ENCODE assay signal across 20 mouse cellular contexts in the genomic region with DNA sequence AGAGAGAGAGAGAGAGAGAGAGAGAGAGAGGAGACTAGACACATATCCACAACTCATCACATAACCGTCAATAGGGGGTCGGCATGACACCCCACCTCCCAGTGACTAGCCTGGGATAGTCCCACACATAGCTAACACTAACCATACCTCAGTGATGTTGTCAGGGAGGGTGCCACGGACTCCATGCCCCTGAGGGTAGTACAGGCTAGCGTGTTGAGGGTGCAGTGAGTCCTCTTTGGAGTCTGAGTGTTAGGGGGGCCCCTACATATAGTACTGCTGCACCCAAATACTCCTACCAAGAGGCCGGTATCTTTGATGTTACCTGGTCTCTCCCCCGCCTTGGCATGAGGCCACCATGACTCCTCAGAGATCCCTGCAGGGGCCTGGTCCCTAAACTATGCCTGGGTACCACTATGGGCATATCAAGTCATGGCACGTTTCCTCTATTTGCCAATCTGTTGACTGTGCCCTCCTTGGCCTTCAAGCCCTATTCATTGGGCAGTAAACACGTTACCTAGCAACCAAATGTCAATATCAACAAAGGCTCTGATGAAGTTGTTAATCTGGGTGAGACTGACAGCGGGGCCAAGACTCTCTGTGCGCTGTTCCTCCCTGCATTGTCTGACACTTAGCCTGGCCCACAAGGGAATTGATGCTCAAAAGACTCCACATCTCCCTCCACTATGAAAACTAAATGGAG.
DNase-seq lines count a peak whose midpoint lies in the region; ATAC-seq and TF ChIP-seq lines count a peak whose summit lies in the region.
"Had no signal": no experiment of that assay in that cellular context is flagged by ENCODE, and none has a peak within 500 bp of the region (broad histone marks: within the 10 kb centered on the region; RNA-seq: fewer than 3 reads in every experiment).

No protein-coding gene starts in this region.

- TF ChIP-seq EP300 in heart, adult 2 months (IDR thresholded peaks at IDR 0.05; ENCODE audit: insufficient read depth, low read depth, low read length), result no peak

- WGBS in heart, embryonic 12.5 days, result 77% methylated on average over 10 of the region's 10 CpGs
- 69% methylated on average over 10 of the region's 10 CpGs for WGBS in heart, adult 2 months
- 61% methylated on average over 10 of the region's 10 CpGs for WGBS in forebrain, postnatal 0 days
- WGBS in midbrain, embryonic 10.5 days, result 68% methylated on average over 10 of the region's 10 CpGs

- no peak overlapping the region for H3K4me3 ChIP-seq in heart, embryonic 12.5 days
- no peak overlapping the region for H3K4me3 ChIP-seq in heart, adult 2 months
- H3K4me3 ChIP-seq in forebrain, postnatal 0 days (ENCODE audit: low read depth, low read length), result no peak overlapping the region
- no peak overlapping the region for H3K4me3 ChIP-seq in midbrain, embryonic 10.5 days
- H3K4me3 ChIP-seq: embryonic facial prominence, embryonic 12.5 days; heart, embryonic 13.5 days had no signal

- H3K27me3 ChIP-seq in heart, embryonic 12.5 days (replicated peaks), result no peaks in the 10 kb centered on the region
- no peaks in the 10 kb centered on the region for H3K27me3 ChIP-seq in heart, adult 2 months (ENCODE audit: control insufficient read depth, insufficient read depth, low read length)
- no peaks in the 10 kb centered on the region for H3K27me3 ChIP-seq in forebrain, postnatal 0 days (ENCODE audit: insufficient read depth, low read length)
- peaks cover 81% of the 10 kb centered on the region for H3K27me3 ChIP-seq in midbrain, embryonic 10.5 days (ENCODE audit: low read depth, poor library complexity, severe bottlenecking)
- H3K27me3 ChIP-seq: embryonic facial prominence, embryonic 12.5 days had no signal

- no peak for DNase-seq in heart, adult 2 months
- no peak for DNase-seq in forebrain, postnatal 0 days
- DNase-seq in midbrain, embryonic 10.5 days (ENCODE audit: low spot score), result peak; percentile 46
- DNase-seq in retina, embryonic 14.5 days (ENCODE audit: low spot score), result peak; percentile 20
- no peak for DNase-seq in adrenal gland, adult 18-20 months (ENCODE audit: low spot score in 2 of 2)
- DNase-seq in heart, postnatal 25 days (ENCODE audit: low spot score), result no peak
- DNase-seq: adrenal gland, adult 8-10 months; B cell, adult 2 months; cerebellum, adult 8-10 months; gastrocnemius, postnatal 25 days; layer of hippocampus, adult 9-11 months; left cerebral cortex, postnatal 4 days; lung, postnatal 14 days; thymus, postnatal 36 days had no signal

- no peak overlapping the region for H3K9ac ChIP-seq in heart, embryonic 12.5 days
- no peak overlapping the region for H3K9ac ChIP-seq in heart, adult 2 months (ENCODE audit: low read depth, low read length)
- no peak overlapping the region for H3K9ac ChIP-seq in forebrain, postnatal 0 days
- H3K9ac ChIP-seq: embryonic facial prominence, embryonic 12.5 days; heart, embryonic 13.5 days; liver, embryonic 14.5 days had no signal

- TF ChIP-seq CTCF in heart, adult 2 months (IDR thresholded peaks at IDR 0.05), result no peak
- no peak for TF ChIP-seq CTCF in forebrain, postnatal 0 days (IDR thresholded peaks at IDR 0.05; ENCODE audit: low read depth)

- no peak for TF ChIP-seq POLR2A in heart, adult 2 months (IDR thresholded peaks at IDR 0.05; ENCODE audit: insufficient read depth, low read depth, low read length)

- peaks cover 12% of the 10 kb centered on the region for H3K9me3 ChIP-seq in heart, embryonic 12.5 days (replicated peaks)
- H3K9me3 ChIP-seq in forebrain, postnatal 0 days (ENCODE audit: low read length), result no peaks in the 10 kb centered on the region
- peaks cover 5% of the 10 kb centered on the region; the same call in 1 of the 2 replicates for H3K9me3 ChIP-seq in midbrain, embryonic 10.5 days (replicated peaks)
- H3K9me3 ChIP-seq: embryonic facial prominence, embryonic 12.5 days had no signal

- H3K4me1 ChIP-seq in heart, embryonic 12.5 days (replicated peaks), result no peaks in the 10 kb centered on the region
- H3K4me1 ChIP-seq in heart, adult 2 months (ENCODE audit: control insufficient read depth, insufficient read depth, low read length), result no peaks in the 10 kb centered on the region
- no peaks in the 10 kb centered on the region for H3K4me1 ChIP-seq in forebrain, postnatal 0 days (ENCODE audit: insufficient read depth)
- H3K4me1 ChIP-seq in midbrain, embryonic 10.5 days, result peaks cover 14% of the 10 kb centered on the region
- H3K4me1 ChIP-seq: embryonic facial prominence, embryonic 12.5 days; heart, embryonic 13.5 days had no signal

- no peak overlapping the region for H3K27ac ChIP-seq in heart, embryonic 12.5 days (ENCODE audit: poor library complexity, severe bottlenecking)
- H3K27ac ChIP-seq in heart, adult 2 months, result no peak overlapping the region
- H3K27ac ChIP-seq in forebrain, postnatal 0 days (ENCODE audit: low read depth, low read length), result no peak overlapping the region
- H3K27ac ChIP-seq in midbrain, embryonic 10.5 days (replicated peaks), result no peak overlapping the region
- H3K27ac ChIP-seq: embryonic facial prominence, embryonic 12.5 days; heart, embryonic 13.5 days; kidney, postnatal 0 days; liver, embryonic 14.5 days; stomach, postnatal 0 days had no signal

- intact Hi-C loops in heart, adult 2 months (cut with DNase I), result no loop called here
- intact Hi-C loops in heart, postnatal 25 days (cut with DNase I), result no loop called here

- H3K36me3 ChIP-seq in heart, embryonic 12.5 days, result no peaks in the 10 kb centered on the region
- no peaks in the 10 kb centered on the region for H3K36me3 ChIP-seq in heart, adult 2 months (ENCODE audit: control insufficient read depth, insufficient read depth, low read length)
- no peaks in the 10 kb centered on the region for H3K36me3 ChIP-seq in forebrain, postnatal 0 days (ENCODE audit: insufficient read depth)
- H3K36me3 ChIP-seq in midbrain, embryonic 10.5 days, result no peaks in the 10 kb centered on the region
- H3K36me3 ChIP-seq: embryonic facial prominence, embryonic 12.5 days; heart, embryonic 13.5 days had no signal

- H3K79me2 ChIP-seq in heart, adult 2 months (replicated peaks; ENCODE audit: control insufficient read depth, insufficient read depth, low read length), result no peaks in the 10 kb centered on the region

- H3K4me2 ChIP-seq in heart, embryonic 12.5 days, result no peak overlapping the region
- H3K4me2 ChIP-seq in forebrain, postnatal 0 days (ENCODE audit: low read depth), result no peak overlapping the region
- H3K4me2 ChIP-seq: embryonic facial prominence, embryonic 12.5 days; heart, embryonic 13.5 days had no signal

- 0 out of 2 replicates have a peak, but pooled peaks have one; percentile 29 for ATAC-seq in heart, embryonic 12.5 days (ENCODE audit: insufficient number of reproducible peaks, low FRiP score)
- peak; percentile 34; the same call in 1 of the 2 replicates for ATAC-seq in forebrain, postnatal 0 days

Comparison
In these comparisons a context has a peak if more than half of its experiments do, and no peak if none do; other contexts are left out.
1. DNase-seq: peak in midbrain, embryonic 10.5 days (single experiment) and retina, embryonic 14.5 days (single experiment); none in heart, adult 2 months (0 of 2), forebrain, postnatal 0 days (single experiment), adrenal gland, adult 18-20 months (0 of 2) and heart, postnatal 25 days (single experiment).